Mouse (Mus musculus) CH12F3 (cell line): ENCODE measurements around the gene Hist1h2bg.
"Not testable (repeated sequence)": the region's sequence is repeated elsewhere in the genome, so short reads cannot be mapped to it uniquely, and the experiment has no call there.

Source experiments
- in situ Hi-C: fragments of 300-500 bp; cut with MboI; formaldehyde crosslinking; loops from 2 replicates; pipeline ENCODE4 v1.14.3; 2020; ENCODE audit warnings: low sequenced_read_pairs

Hist1h2bg gene

DNA sequence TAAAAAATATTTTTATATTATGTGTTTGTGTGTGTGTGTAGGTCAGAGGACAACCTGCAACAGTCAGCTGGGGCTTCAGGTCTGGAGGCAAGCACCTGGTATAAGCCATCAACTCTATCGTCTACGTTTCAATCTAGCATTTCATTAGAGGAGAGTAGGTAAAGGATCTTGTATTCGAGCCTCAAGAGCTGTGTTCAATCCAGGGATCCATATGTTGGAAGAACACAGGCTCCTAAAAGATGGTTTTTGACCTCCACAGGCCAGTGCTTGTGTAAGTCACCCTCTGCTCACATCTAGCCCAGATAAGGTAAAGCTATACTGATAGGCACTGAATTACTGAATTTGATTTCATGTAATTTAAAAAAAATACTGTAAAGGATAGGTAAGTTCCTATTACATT is 14.3 kb upstream of the Hist1h2bg start:
- in situ Hi-C loops = loop anchor here (25.0 kb wide), 1 partner anchor 1770 kb away; the partner anchor contains the start of genes Hist1h1b, Hist1h2an, Hist1h2bp and Hist1h3i

DNA sequence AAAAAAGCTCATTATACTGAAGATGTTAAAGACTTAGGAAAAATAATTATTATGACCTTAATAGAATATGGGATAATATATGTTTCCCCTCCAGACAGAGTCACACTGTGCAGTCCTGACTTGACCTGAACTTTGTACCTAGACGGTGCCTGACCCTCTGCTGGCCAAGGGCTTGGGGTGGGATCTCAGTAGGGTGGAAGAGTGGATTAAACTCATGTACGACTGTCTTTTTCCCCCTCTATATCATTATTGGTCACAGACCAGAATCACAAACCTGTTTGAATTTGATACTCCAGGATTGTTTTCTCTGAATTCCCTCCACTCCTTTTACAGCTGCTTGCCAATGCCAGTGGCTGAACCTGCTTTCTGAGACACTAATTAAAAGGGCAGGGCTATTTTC is 10.5 kb upstream of the Hist1h2bg start:
- in situ Hi-C loops = loop anchor here (25.0 kb wide), 1 partner anchor 1773 kb away; the partner anchor contains the start of genes Hist1h1b, Hist1h2an, Hist1h2bp and Hist1h3i

DNA sequence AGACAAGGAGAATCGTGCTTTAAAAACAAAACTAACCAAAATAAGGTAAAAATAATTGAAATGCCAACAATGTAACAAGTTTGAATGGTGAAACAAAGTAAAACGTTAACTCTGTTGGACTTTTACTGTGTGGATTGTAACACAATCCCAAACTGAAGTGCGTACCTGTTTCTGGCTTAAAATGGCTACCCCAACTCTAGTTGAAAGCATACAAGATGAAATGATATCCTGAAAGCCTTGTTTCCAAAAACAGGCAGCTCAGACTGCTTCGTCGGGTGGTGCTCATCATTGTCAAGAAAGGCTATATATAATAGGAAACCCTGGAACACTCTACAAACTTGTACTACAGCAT is 9.7 kb upstream of the Hist1h2bg start:
- in situ Hi-C loops = loop anchor here (25.0 kb wide), 1 partner anchor 1774 kb away; the partner anchor contains the start of genes Hist1h1b, Hist1h2an, Hist1h2bp and Hist1h3i

DNA sequence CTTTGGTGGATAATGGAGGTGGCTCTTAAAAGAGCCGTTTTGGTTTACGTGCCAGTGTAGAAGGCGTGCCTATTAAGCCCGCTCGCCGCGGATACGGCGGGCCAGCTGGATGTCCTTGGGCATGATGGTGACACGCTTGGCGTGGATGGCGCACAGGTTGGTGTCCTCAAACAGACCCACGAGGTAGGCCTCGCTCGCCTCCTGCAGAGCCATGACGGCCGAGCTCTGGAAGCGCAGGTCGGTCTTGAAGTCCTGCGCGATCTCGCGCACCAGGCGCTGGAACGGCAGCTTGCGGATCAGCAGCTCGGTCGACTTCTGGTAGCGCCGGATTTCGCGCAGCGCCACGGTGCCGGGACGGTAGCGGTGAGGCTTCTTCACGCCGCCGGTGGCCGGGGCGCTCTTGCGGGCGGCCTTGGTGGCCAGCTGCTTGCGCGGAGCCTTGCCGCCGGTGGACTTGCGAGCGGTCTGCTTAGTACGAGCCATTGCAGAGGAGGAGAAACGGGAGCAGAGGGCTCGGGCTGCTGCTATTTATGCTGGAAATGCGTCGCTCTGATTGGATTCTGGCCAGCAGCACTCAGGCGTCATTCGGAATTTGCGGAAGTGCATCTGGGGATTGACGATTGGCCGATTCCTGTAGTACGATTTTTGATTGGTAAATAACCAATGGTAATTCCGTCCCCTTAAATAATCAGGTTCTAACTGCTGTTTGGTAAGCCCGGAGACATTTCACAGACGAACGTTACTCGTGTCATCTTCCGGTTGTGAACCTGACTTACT is 9.1 kb upstream of the Hist1h2bg start, which contains the start of gene Hist1h3e:
TSS of gene Hist1h3e (minus strand) at position 487 of the 777 bp plus-strand sequence.
- in situ Hi-C loops = loop anchor here (25.0 kb wide), 1 partner anchor 1775 kb away; the partner anchor contains the start of genes Hist1h1b, Hist1h2an, Hist1h2bp and Hist1h3i

DNA sequence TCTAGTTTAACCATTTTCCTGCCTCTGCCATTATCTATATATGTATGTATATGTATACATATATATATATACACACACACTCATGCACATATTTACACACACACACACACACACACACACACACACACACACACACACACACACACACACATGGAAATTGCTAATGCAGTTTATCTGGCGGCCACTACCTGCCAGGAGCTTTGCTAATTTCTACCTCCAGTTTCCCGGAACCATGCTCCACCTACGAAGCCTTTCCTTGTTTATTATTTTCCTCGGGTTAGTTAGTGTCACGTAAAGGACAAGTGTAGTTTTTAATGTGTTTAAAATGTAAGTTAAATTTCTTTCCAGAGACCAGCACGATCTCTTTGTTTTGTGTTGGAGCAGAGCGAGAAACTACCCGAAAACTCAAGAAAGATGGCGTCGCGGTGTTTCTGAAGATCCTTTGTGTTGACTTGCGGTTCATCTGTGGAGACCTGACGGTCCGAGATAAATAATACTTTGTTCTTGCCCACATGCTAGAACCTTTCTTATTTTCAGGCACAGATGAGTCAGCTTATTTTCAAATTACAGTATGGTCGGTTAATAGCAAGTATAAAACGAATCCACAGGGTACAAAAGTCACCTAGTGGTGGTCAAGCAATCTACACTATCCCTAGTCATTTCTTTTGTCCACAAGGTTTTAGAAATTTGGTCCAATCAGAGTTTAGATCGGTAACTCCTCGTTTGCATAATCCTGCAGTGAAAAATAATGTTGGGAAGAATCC is 8.3 kb upstream of the Hist1h2bg start:
- in situ Hi-C loops = loop anchor here (25.0 kb wide), 1 partner anchor 1776 kb away; the partner anchor contains the start of genes Hist1h1b, Hist1h2an, Hist1h2bp and Hist1h3i

DNA sequence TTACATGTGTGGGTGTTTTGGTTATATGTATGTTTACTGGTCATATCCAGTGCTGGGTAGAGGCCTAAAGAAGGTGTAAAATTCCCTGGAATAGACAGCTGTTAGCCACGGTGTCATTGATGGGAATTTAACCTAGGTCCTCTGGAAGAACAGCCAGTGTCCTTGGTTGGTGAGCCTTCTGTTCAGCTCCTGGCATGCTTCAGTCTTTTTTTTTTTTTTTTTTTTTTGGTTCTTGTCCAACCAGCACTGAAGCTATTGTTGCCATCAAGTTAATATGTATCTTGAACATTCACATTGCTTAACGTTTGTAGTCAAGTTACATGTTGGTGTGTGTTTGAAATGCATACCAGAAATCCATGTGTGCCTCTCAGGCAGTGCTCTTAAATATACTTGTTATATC is 6.7 kb upstream of the Hist1h2bg start:
- in situ Hi-C loops = loop anchor here (25.0 kb wide), 1 partner anchor 1777 kb away; the partner anchor contains the start of genes Hist1h1b, Hist1h2an, Hist1h2bp and Hist1h3i

DNA sequence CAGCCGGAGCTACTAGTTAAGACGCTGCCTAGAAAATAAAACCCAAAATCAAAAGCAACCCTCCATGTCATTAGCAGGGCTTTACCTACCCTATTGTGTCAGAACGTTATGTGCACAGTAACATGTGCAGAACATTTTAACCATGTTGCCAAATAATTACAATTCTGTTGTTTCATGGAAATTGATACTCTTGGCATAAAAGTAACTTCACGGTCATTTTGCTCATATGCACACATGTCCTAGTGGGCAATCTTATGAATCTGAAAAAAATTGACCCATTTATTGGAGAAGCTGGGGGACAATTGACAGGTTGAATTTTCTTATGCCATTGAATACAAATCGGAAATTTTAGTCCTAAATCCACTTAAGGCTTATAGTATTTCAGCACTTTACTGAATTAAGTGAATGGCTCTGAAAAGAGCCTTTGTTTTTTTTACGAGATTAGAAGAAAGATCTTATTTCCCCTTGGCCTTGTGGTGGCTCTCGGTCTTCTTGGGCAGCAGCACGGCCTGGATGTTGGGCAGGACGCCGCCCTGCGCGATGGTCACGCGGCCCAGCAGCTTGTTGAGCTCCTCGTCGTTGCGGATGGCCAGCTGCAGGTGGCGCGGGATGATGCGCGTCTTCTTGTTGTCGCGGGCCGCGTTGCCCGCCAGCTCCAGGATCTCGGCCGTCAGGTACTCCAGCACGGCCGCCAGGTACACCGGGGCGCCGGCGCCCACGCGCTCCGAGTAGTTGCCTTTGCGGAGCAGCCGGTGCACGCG is 755 bp upstream of the Hist1h2bg start:
- in situ Hi-C loops = loop anchor here (25.0 kb wide), 1 partner anchor 1783 kb away; the partner anchor contains the start of genes Hist1h1b, Hist1h2an, Hist1h2bp and Hist1h3i

DNA sequence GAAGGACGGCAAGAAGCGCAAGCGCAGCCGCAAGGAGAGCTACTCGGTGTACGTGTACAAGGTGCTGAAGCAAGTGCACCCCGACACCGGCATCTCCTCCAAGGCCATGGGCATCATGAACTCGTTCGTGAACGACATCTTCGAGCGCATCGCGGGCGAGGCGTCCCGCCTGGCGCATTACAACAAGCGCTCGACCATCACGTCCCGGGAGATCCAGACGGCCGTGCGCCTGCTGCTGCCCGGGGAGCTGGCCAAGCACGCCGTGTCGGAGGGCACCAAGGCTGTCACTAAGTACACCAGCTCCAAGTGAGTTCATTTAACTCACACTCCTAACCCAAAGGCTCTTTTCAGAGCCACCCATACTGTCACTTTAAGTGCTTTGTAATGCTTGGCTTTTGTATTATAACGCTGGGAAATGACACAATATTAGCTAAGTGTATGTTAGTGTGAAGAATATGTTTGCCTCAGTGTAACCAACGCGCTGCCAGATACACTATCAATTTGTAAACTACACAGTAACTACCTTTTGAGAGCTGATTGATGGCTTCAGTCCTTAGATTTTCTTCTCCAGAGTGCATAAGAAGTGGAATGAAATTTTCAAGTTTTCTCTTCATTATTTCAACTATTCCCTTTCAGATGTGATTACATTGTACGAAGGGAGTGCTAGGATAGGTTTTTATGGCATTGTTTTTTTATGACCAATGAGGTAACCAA is 465 bp downstream of the Hist1h2bg start:
- in situ Hi-C loops = loop anchor here (25.0 kb wide), 1 partner anchor 1784 kb away; the partner anchor contains the start of genes Hist1h1b, Hist1h2an, Hist1h2bp and Hist1h3i

DNA sequence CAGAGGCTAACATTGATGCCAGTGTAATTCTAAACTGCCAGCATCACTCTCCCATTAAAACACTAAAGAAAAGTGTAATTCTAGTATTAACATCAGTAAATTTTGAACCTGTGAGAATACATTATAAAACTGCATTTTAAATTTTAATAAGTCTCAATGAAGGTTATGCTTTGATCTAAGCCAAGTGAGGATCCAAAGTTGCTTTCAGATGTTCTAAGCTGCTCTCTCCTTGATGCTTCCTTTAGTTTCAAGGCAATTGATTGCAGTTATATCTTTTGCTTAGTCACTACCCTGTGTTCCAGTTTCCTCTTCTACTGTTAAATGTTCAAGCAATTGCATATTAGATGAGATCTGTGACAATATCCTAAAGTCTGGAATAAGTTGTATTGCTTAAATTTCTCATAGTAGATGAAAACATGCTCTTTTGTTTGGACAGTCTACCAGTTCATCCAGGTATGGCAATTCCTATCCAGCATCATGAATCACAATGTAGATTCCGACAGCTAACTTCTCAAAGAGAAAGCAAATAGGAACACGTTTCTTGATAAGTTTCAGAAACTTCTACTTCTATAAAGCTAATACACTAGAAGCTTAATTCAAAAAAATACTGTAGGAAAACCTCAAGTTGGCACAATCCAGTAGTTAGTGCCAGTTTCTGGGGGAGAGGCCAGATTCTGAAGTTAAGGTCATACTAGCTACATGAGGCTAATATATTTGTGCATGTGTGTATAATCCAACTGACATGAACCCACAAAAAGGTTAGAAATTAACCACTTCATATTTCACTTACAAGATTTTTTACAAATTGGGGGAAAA is 1.2 kb downstream of the Hist1h2bg start:
- in situ Hi-C loops = loop anchor here (25.0 kb wide), 1 partner anchor 1785 kb away; the partner anchor contains the start of genes Hist1h1b, Hist1h2an, Hist1h2bp and Hist1h3i

DNA sequence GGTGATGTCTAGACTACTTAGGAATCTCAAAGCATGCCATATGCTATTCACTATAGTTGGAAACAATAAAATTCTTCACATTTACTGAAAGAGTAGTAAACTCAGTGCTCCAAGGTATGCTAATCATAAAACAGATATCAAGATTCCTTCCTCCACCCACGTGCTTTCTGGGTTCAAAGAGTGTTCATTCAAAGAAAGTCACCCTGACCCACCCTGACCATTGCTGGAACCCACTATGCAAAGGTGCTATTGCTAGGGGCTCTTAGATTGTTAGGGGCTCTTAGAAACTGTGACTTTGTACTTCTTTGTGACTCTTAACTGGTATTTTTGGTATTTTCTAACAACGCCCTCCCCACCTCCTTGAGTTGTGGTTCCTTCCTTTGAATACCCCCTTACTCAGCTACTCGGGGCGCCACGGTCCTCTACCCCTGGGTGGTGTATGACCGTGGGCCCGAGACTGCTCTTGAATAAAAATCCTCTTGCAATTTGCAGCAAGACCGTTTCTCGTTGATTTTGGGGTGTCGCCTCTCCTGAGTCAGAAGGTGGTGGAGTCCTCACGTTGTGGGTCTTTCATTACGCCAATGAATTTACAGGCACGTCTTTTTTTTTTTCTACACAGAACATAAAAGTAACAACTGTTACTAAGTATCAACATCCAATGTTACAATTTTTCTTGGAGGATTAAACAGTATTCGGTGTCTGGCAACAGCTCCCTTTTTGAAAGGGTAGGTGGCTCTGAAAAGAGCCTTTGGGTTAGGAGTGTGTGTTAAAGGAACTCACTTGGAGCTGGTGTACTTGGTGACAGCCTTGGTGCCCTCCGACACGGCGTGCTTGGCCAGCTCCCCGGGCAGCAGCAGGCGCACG is 2.1 kb downstream of the Hist1h2bg start:
- in situ Hi-C loops = loop anchor here (25.0 kb wide), 1 partner anchor 1786 kb away; the partner anchor contains the start of genes Hist1h1b, Hist1h2an, Hist1h2bp and Hist1h3i

DNA sequence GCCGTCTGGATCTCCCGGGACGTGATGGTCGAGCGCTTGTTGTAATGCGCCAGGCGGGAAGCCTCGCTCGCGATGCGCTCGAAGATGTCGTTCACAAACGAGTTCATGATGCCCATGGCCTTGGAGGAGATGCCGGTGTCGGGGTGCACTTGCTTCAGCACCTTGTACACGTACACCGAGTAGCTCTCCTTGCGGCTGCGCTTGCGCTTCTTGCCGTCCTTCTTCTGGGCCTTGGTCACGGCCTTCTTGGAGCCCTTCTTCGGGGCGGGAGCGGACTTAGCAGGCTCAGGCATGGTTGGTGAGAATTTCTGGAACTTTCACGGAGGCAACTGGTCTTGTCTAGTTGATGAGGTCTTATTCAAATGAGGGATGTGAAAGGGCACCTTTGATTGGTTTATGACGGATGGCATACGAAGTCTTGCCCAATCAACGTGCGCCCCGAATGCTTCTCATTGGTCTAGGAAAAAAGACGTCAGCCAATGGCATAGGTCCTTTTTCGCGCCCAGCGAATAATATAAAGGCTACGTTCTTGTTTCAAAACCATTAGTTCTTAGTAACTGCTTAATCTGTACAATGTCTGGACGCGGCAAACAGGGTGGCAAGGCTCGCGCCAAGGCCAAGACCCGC is 2.8 kb downstream of the Hist1h2bg start, which contains the start of the genes Hist1h2bf and Hist1h2ad:
TSS of gene Hist1h2bf (minus strand) at position 299 of the 627 bp plus-strand sequence.
TSS of gene Hist1h2ad (plus strand) at position 484 of the 627 bp plus-strand sequence.
- in situ Hi-C loops = loop anchor here (25.0 kb wide), 1 partner anchor 1787 kb away; the partner anchor contains the start of genes Hist1h1b, Hist1h2an, Hist1h2bp and Hist1h3i

DNA sequence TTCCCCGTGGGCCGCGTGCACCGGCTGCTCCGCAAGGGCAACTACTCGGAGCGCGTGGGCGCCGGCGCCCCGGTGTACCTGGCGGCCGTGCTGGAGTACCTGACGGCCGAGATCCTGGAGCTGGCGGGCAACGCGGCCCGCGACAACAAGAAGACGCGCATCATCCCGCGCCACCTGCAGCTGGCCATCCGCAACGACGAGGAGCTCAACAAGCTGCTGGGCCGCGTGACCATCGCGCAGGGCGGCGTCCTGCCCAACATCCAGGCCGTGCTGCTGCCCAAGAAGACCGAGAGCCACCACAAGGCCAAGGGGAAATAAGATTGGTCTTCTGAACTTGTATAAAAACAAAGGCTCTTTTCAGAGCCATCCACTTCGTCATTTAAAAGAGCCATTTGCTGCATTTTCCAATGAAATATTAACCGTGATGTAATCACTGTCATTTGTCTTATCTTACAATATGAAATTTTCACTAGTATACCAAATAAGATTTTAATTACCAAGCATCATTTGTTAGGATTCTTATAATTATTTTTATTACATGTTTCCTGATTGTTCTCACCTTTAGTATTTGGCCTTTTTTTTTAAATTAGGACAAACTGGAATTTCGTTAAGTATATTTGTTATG is 3.5 kb downstream of the Hist1h2bg start:
- in situ Hi-C loops = loop anchor here (25.0 kb wide), 1 partner anchor 1787 kb away; the partner anchor contains the start of genes Hist1h1b, Hist1h2an, Hist1h2bp and Hist1h3i

DNA sequence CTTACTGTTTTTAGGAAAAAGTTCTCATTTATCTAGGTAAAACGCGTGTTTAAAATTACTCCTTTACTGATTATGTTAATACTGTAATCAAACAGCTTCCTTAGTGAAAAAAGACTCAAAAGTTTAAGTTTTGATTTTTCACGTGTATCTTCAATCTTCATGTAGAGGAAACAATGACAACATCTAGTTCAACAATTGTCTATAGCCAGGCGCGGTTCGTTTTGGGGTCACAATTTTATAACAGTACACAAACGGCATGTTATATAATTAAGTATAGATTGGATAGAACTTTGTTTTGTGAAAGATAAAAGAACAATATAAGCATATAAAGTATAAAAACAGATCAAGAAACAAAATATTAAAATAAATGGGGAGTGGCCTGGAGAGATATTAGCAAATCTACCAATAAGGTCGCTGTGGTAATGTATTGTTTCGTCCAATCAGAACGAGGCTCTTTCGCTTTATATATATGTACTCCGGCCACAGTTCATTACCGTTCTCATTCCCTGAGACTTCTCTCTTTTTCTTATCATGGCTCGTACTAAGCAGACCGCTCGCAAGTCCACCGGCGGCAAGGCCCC is 4.2 kb downstream of the Hist1h2bg start, which contains the start of gene Hist1h3d:
TSS of gene Hist1h3d (plus strand) at position 493 of the 581 bp plus-strand sequence.
- in situ Hi-C loops = no loop called here

DNA sequence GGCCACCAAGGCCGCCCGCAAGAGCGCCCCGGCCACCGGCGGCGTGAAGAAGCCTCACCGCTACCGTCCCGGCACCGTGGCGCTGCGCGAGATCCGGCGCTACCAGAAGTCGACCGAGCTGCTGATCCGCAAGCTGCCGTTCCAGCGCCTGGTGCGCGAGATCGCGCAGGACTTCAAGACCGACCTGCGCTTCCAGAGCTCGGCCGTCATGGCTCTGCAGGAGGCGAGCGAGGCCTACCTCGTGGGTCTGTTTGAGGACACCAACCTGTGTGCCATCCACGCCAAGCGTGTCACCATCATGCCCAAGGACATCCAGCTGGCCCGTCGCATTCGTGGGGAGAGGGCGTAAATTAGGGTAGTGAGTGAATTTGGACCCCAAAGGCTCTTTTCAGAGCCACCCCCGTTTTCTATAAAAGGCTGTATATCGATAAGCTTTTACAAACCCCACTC is 4.7 kb downstream of the Hist1h2bg start:
- in situ Hi-C loops = not testable (repeated sequence)

DNA sequence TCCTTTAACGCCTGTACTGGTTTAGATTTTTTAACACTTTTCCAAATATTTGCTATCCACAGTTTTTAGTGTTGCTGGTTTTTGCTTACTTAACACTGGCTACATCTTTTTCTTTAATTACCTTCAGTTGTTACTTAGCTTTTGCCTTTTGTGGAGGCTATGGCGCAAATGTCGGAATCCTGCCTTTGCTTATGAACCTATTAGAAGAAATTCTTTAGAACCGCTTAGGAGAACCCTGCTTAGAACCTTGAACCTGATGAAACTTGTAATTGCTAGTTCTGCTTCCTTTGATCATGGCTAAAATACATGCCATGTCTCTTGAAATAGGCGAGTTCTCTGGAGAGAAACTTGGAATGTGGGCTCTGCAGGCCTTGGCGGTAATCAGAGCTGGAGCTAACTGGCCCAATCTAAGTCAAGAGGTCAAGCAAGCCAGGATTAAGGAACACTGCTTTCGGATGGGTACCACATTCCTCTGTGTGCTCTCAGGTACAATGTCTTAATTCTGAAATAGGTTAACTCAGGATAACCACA is 5.2 kb downstream of the Hist1h2bg start:
- in situ Hi-C loops = no loop called here
